Mouse (Mus musculus) fat pad, adult 2 months (tissue): ENCODE data around the gene Olfr1411.

Experiments used
- DNase-seq: peaks from one replicate; pipeline ENCODE4 v3.0.0-alpha.2; 2011; ENCODE audit warnings: low read depth, low spot score; ENCODE audit errors: extremely low read depth

Gene Olfr1411

DNA sequence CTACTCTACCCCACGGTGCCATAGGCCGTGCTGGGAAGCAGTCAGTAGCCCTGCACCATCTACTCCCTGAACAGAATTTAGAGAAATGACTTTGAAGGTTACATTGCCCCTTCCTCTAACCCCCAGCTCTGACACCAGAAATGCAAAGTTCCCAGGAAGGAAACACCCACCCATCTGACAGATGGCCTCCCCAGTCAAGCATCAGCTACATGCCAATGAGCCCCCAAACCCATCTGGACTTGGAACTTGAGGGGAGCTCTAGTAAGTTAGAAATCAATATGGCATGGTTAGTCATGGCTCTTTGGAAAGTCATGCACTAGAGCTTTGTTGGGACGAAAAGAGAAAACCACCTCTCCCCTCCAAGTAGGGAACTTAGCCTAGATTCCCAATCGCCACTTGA is 44.5 kb downstream of the Olfr1411 start:
- DNase-seq = no peak

DNA sequence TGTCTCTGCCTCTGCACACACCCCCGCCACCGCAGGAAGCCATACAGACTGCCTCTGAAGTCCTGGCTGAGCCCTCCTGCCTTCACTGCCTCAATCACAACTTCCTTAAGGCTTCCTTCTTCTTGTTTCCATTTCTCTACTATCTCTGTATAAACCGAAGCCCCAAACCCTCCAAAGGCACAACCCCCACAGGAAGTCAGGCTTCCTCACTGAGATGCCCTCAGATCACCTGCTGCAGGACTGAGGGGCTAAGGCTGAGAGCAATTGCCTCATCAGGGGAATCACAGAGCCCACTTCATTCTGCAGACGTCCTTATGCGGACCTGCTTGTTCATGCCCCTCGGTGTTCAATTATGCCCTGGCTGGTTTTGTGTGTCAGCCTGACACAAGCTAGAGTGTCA is 46.2 kb downstream of the Olfr1411 start:
- no peak for DNase-seq

DNA sequence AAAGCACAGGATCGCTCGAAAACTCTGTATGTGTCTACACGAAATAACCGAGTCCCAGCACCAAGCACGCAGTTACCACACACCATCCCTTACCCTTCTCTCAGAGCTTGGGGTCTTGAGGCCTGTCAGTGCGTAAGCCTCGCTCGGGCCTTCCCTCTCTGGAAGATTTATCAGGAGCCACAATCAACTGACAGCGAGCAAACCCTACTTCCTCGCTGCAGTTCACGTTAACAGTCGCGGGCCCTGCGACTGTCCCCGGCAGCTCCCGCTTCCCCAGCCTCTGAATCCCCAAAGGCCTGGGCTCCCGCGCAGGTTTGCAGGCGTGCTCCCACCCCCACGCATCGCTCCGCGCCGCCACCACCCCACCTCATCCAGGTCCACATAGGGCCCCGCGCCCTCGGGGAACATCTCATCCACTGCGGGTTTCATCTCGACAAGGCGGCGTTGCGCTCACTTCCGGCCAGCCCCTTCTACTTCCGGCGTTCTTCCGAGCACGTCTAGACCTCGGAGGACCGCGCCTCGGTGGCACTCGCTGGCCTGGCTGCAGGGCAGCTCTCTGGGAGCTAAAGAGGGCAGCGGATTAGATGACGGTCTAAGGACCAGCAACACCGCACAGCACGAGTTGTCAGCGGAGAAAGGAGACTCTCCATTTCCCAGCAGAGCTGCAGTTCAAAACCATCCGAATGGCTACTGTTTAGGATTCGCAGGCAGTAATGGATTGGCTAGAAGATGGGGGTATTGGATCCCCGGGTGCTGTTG is 47.5 kb downstream of the Olfr1411 start, which contains the start of gene Cops9:
Gene Cops9, minus strand, starts transcription at position 472 of the 759 bp plus-strand sequence.
- DNase-seq = peak; percentile 23

DNA sequence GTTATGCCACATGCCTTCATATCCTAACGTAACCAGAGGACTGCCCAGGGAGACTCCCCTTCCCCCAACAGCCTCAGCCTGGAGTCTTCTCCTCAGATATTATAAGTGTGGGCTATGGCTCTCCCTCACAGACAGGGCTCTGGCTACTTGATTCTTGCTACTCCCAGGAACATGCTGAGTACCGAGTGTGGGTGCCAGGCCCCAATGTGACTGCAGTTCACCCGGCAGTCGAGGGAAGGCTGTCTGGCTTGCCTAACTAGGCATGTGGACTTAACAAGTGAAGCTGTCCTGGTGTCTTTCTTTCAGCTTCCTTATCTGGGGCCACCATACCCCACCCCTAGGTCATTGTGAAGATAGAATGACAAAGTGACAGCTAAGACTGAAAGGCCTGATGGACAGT is 49.5 kb downstream of the Olfr1411 start:
- no peak for DNase-seq

DNA sequence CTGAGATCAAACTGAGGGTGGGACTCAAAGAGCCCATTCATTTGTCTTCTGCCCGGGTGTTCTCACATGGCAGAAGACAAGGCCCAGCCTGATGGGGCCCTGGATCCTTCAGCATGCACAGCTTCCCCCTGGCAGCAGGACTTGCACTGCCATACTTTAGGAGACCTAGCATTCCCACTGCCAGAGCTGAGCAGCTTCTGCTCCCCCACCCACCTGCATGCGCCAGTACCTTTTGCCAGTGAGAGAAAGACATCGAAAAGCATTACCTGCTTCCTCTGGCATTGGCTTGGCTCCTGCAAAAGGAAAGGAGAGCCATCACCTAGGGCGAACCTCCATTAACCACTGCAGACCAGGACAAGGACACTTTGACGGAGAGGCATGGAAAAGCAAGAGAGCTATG is 50.7 kb downstream of the Olfr1411 start:
- no peak for DNase-seq

DNA sequence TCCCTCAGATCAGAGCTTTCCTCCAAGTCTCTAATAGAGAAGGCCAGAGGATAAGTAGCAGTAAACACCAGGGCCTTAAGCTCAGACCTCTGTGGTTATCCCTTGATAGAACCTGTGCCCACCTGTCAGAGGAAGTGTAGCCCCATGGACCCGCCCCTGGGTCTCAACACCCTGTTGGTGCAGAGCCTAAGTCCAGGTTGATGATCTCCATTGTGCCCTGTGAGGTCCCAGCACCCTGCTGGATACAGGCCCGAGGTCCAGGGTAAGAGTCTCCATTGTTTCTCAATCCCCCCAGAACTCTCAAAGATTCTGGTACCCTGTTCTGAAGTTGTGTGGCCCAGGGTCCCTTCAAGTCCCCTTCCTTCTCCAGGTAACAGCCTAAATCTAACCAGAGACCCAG is 51.9 kb downstream of the Olfr1411 start:
- DNase-seq = no peak

DNA sequence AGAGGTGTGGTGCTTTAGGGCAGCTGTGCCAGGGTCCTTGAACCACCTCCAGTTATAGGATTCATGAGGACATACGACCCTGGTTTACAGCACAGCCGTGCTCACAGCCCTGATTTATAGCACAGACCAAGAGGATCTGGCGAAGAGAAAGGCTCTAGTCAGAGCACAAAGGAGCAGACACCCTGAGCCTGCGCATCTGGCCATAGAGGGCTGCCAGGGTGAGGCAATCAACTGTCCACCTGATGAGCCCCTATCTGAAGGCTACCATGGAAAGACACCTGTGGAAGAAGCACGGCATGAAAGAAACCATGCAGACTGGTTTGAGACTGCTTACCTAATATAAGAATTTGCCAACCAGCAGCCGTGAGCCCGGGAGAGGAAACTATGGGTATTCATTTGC is 52.4 kb downstream of the Olfr1411 start:
- no peak for DNase-seq

DNA sequence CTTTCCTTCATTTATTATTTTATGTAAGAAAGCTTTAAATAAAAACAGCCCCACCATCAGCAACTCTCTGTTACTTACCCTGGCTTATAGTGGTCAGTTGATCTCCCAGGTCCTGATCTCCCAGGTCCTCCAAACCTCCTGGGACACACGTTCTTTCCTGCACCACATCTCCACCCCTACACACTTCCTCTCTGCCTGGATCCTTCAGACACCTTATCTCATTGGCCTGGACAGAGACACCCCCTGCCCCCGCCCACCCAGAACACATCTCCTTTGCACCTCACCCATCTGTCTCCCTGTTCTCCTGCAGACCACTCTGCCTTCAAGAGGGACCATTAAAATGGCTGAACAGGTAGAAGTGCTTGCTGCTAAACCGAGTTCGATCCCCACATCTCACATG is 52.8 kb downstream of the Olfr1411 start:
- no peak for DNase-seq
